Mouse (Mus musculus) heart, embryonic 16.5 days (tissue): ENCODE results near the gene Rrp8. TPM values are rescaled to one million over a fixed set of nuclear protein-coding genes. Genes with fewer than 3 reads are reported as not detected.
A peak's percentile ranks its signal among the peaks of the same experiment; 100 is the strongest.

ENCODE experiments used
- ATAC-seq: fragments of 200-750 bp; cut with Nextera tagmentation; replicated peaks from 2 replicates; pipeline ENCODE4 v1.8.0; 2017; ENCODE audit warnings: moderate number of reproducible peaks; ENCODE audit not compliant: insufficient read depth, low FRiP score; ENCODE audit errors: extremely low read depth
- H3K27ac ChIP-seq: fragments of 300-500 bp; sonication (generic); 2 replicates; pipeline ENCODE4 v1.5.1; 2014; ENCODE audit warnings: mild to moderate bottlenecking, low read length, control low read depth, moderate library complexity
- H3K27me3 ChIP-seq: fragments of 300-500 bp; sonication (generic); 2 replicates; pipeline ENCODE4 v1.6.1; 2014; ENCODE audit warnings: low read length, mixed read lengths; ENCODE audit not compliant: control insufficient read depth, insufficient read depth
- H3K36me3 ChIP-seq: fragments of 300-500 bp; sonication (generic); 2 replicates; pipeline ENCODE4 v1.6.1; 2014; ENCODE audit not compliant: control insufficient read depth, insufficient read depth
- H3K4me1 ChIP-seq: fragments of 300-500 bp; sonication (generic); 2 replicates; pipeline ENCODE4 v1.6.1; 2014; ENCODE audit warnings: low read length, mixed read lengths; ENCODE audit not compliant: control insufficient read depth, insufficient read depth
- H3K4me2 ChIP-seq: fragments of 300-500 bp; sonication (generic); 2 replicates; pipeline ENCODE4 v1.6.1; 2014; ENCODE audit warnings: low read depth, mild to moderate bottlenecking, control low read depth, low read length
- H3K4me3 ChIP-seq: fragments of 300-500 bp; sonication (generic); 2 replicates; pipeline ENCODE4 v1.5.1; 2014; ENCODE audit warnings: mild to moderate bottlenecking, control low read depth, low read length
- H3K9ac ChIP-seq: fragments of 300-500 bp; sonication (generic); 2 replicates; pipeline ENCODE4 v1.6.1; 2014; ENCODE audit warnings: low read length, control low read depth
- H3K9me3 ChIP-seq: fragments of 300-500 bp; sonication (generic); replicated peaks from 2 replicates; pipeline ENCODE4 v1.6.1; 2016; ENCODE audit warnings: low read length; ENCODE audit not compliant: control insufficient read depth
- WGBS: fragments of 180-500 bp; shearing (Covaris S2); extraction: QIAGEN DNeasy Blood & Tissue Kit; methylation state at CpG from one replicate; pipeline ENCODE4 v1.1.7; 2014; 5-methylcytosine and 5-hydroxymethylcytosine counted together
- polyA plus RNA-seq: library from polyadenylated mRNA; unstranded; fragments of >200 nt; fragmentation: Nextera tagmentation; extraction: Ambion mirVana; gene quantifications from 2 replicates; pipeline ENCODE4 v1.2.1, GENCODE M21; 2015

Rrp8 gene
- polyA plus RNA-seq, 1 experiment from 2014 or later = 21.7 TPM

DNA sequence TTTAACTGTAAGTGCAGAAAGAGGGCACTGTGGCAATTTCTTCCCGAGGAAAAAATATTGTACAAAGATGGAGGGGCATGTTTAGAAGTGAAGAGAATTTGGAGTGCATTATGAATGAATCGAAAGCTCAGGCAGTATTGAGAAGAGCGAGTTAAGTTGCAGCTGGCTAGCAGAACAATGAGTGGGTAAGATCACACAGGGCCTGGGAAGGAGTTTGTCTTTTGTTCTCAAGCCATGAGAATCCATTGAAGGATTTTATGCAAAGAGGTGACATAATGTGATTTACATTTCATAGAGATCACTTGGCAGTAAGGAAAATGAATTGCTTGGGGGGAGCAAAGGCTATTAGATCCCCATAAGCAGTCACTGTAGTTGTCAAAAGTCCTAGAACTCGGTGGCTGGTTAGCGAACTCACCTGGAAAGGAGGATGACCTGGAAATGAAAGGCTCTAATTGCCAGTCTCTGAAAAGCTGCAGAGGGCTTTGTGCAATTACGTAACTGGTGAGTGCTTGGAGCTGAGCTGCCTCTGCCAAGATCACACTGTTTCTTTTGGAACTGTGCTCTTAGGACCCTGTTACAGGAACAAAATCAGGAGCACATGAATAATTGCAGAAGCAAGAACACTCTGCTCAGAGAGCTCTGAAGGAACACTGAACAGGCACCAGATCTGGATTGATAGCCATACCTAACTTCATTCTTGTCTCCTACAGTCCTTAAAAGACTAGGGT is 8.3 kb downstream of the Rrp8 start:
- no peak overlapping the region for H3K4me3 ChIP-seq
- H3K9me3 ChIP-seq = no peaks in the 10 kb centered on the region
- no peak overlapping the region for H3K4me2 ChIP-seq
- 79% methylated on average over 6 of the region's 6 CpGs for WGBS
- no peak overlapping the region for H3K27ac ChIP-seq
- peaks cover 39% of the 10 kb centered on the region for H3K36me3 ChIP-seq
- no peaks in the 10 kb centered on the region for H3K27me3 ChIP-seq
- ATAC-seq = no peak
- H3K4me1 ChIP-seq = no peaks in the 10 kb centered on the region
- H3K9ac ChIP-seq = no peak overlapping the region

DNA sequence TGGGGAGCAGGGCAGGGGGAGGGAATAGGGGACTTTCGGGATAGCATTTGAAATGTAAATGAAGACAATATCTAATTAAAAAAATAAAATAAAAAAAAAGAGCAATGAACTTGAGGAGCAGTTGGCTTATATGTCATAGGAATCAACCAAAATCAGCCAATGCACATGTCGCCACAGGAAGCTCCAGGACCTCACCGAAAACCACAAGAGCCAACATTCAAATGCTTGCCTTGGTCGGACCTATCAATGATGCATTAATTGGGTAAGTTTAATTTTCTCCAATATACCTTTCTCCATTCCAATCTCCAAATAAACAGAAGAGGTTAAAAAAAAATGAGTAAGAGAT is 10.2 kb downstream of the Rrp8 start:
- no peak overlapping the region for H3K9ac ChIP-seq
- H3K27me3 ChIP-seq = no peaks in the 10 kb centered on the region
- WGBS = 93% methylated on average over 4 of the region's 4 CpGs
- peaks cover 20% of the 10 kb centered on the region for H3K36me3 ChIP-seq
- no peak overlapping the region for H3K27ac ChIP-seq
- no peaks in the 10 kb centered on the region for H3K4me1 ChIP-seq
- H3K4me3 ChIP-seq = no peak overlapping the region
- H3K4me2 ChIP-seq = no peak overlapping the region
- no peaks in the 10 kb centered on the region for H3K9me3 ChIP-seq
- no peak for ATAC-seq

DNA sequence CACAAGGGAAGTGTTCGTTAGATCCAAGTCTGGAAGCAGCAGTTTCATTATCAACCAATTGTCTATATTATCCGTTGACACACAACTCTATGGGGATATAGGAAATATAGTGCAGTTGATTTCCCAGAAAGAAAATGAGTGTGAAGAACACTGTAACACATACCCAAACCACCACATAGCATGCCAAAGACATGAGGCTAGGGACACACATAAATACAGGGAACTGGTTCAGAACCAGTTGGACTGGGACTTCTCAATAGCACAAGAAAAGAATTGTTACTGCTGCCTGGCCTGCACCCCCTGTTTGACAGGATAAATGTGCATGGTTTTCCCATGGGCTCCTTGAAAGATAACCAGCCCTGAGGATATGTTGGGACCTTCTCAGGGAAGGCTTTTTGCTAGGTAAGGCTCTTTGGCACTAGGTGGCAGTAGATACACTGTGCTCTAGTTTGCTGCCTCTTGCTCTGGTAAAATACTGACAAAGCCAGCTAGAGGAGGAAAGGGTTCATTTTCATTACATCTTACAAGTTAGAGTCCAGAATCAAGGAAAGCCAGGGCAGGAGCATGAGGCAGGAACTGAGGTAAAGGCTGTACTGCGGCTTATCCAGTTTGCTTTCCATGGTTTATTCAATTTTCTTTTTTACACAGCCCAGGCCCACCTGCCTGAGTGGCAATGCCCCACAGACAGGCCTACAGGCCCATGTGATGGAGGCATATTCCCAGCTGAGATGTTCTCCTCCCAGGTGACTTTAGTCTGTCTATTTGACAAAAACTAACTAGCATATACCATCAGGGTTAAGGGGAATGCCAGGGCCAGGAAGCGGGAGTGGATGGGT is 10.8 kb downstream of the Rrp8 start:
- H3K4me1 ChIP-seq = no peaks in the 10 kb centered on the region

DNA sequence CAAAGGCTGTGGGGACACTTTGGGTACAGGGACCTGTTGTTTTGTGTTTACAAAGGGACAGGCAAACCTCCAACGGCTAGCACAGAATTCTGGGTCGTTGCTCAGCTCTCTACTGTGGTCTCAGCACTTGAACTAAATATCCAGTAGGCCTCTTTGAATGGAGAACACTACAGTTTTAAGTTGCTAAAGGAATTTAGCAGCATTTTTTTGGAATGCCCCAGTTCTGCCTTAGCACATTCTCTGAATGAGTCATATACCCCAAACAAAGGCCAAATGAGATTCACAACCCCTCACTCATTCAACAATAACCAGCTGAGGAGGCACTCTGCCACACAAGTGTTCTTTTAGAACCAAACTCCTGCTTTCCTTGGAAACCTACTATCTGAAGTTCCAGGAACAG is 15.3 kb downstream of the Rrp8 start:
- Histone ChIP-seq H3K27ac (no peak overlapping the region), H3K9me3 (no peaks in the 10 kb centered on the region), H3K4me1 (no peaks in the 10 kb centered on the region), H3K4me3 (no peak overlapping the region), H3K27me3 (no peaks in the 10 kb centered on the region), H3K36me3 (no peaks in the 10 kb centered on the region), H3K4me2 (no peak overlapping the region), H3K9ac (no peak overlapping the region)
- ATAC-seq = no peak
- 57% methylated on average over 2 of the region's 2 CpGs for WGBS

More for the DNA sequence above, 10.8 kb downstream of the Rrp8 start:
- no peak overlapping the region for H3K4me2 ChIP-seq
- no peaks in the 10 kb centered on the region for H3K9me3 ChIP-seq
- no peak overlapping the region for H3K9ac ChIP-seq
- no peak overlapping the region for H3K4me3 ChIP-seq
- ATAC-seq = 0 out of 2 replicates have a peak, but pooled peaks have one; percentile 37
- WGBS = 83% methylated on average over 4 of the region's 4 CpGs
- H3K36me3 ChIP-seq = peaks cover 14% of the 10 kb centered on the region
- H3K27ac ChIP-seq = no peak overlapping the region
- no peaks in the 10 kb centered on the region for H3K27me3 ChIP-seq

DNA sequence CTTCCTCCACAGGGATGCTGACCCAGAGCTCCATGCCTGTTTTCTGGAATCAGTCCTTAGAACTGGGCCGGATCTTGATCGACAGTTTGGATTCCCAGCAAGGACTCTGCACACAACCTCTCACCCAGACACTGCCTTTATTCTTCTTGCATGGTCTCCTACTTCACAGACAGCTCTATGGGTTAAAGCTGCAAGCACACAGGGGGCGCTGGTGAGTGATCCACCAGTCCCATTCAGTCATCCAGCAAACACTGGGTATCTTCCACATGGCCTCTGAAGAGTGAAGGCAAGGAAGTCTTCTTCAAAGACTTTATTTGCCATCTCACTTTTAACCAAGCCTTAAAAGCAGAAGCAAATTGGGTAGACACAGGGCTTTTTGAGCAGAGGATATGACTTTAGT is 21.8 kb downstream of the Rrp8 start:
- Histone ChIP-seq H3K4me2 (no peak overlapping the region), H3K4me3 (no peak overlapping the region), H3K4me1 (no peaks in the 10 kb centered on the region), H3K27ac (no peak overlapping the region), H3K9me3 (no peaks in the 10 kb centered on the region), H3K9ac (no peak overlapping the region), H3K36me3 (no peaks in the 10 kb centered on the region), H3K27me3 (no peaks in the 10 kb centered on the region)
- 56% methylated on average over 3 of the region's 3 CpGs for WGBS
- ATAC-seq = no peak

GRCm38 (mm10) chr7:105708733-105709132 is 28.5 kb downstream of the Rrp8 start:
- 84% methylated on average over 5 of the region's 5 CpGs for whole genome bisulfite sequencing
- Histone ChIP-seq H3K9me3 (no peaks in the 10 kb centered on the region), H3K4me1 (no peaks in the 10 kb centered on the region), H3K27me3 (no peaks in the 10 kb centered on the region), H3K4me3 (no peak overlapping the region), H3K9ac (no peak overlapping the region), H3K4me2 (no peak overlapping the region), H3K36me3 (no peaks in the 10 kb centered on the region), H3K27ac (no peak overlapping the region)
- no peak for ATAC-seq

DNA sequence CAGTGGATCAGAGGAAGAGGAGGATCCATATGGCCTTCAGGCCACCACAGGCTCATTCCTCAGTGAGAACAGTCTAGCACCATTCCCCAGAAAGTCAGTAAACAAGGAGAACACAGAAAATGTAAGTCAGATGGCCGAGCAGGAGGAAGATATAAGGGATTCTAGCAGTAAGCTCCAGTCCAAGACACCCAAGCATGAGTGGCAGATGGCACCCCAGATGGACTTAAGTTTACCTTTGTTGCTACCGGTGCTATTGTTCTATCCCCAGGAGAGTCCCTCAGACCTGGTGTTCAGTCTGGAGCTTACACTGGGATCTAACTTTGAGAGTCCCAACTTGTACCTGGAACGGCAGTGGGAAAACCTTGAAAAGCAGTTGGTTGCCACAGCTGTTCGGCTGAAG is 33.4 kb downstream of the Rrp8 start:
- WGBS = 85% methylated on average over 4 of the region's 4 CpGs
- Histone ChIP-seq H3K9ac (no peak overlapping the region), H3K27ac (no peak overlapping the region), H3K4me3 (no peak overlapping the region), H3K36me3 (no peaks in the 10 kb centered on the region), H3K27me3 (no peaks in the 10 kb centered on the region), H3K9me3 (no peaks in the 10 kb centered on the region), H3K4me1 (no peaks in the 10 kb centered on the region), H3K4me2 (no peak overlapping the region)
- ATAC-seq = no peak

- Histone ChIP-seq H3K4me1 (no peaks in the 10 kb centered on the region), H3K9me3 (no peaks in the 10 kb centered on the region), H3K36me3 (no peaks in the 10 kb centered on the region), H3K9ac (no peak overlapping the region), H3K27me3 (no peaks in the 10 kb centered on the region), H3K4me3 (no peak overlapping the region), H3K4me2 (no peak overlapping the region), H3K27ac (no peak overlapping the region)
- 77% methylated on average over 16 of the region's 16 CpGs for WGBS
- no peak for ATAC-seq
These were observed 34.0 kb downstream of the Rrp8 start for GRCm38 (mm10) chr7:105703184-105703583.

DNA sequence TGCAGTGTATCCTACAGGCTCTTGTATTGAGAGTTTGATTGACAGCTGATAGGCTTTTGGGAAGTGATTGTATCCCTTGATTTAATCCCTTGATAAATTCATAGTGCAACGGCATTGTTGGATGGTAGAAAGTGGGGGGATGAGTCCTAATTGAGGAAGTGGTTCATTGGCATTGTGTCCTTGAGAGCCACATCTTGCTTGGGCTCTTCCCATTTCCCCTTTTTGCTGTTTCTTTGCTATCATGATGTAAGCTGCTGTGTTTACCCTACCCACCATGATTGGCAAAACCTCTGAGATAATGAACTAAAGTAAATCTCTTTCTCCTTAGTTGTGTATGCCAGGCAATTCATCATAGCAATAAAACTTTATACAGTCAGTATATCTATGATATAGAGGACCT is 46.3 kb downstream of the Rrp8 start:
- Histone ChIP-seq H3K36me3 (no peaks in the 10 kb centered on the region), H3K4me1 (no peaks in the 10 kb centered on the region), H3K27me3 (no peaks in the 10 kb centered on the region), H3K9ac (no peak overlapping the region), H3K4me3 (no peak overlapping the region), H3K9me3 (no peaks in the 10 kb centered on the region), H3K4me2 (no peak overlapping the region), H3K27ac (no peak overlapping the region)
- WGBS = 46% methylated on average over 1 of the region's 1 CpGs
- ATAC-seq = no peak
